Mouse (Mus musculus): ENCODE measurements around the gene Rad50.
A peak's percentile ranks its signal among the peaks of the same experiment; 100 is the strongest.

The Rad50 gene

GRCm38 (mm10) chr11:53691979-53692378 lies 15.1 kb downstream of the Rad50 start:
- no peak for DNase-seq

- DNase-seq, result no peak
Measured at GRCm38 (mm10) chr11:53682994-53683530, 24.1 kb downstream of the Rad50 start.

DNA sequence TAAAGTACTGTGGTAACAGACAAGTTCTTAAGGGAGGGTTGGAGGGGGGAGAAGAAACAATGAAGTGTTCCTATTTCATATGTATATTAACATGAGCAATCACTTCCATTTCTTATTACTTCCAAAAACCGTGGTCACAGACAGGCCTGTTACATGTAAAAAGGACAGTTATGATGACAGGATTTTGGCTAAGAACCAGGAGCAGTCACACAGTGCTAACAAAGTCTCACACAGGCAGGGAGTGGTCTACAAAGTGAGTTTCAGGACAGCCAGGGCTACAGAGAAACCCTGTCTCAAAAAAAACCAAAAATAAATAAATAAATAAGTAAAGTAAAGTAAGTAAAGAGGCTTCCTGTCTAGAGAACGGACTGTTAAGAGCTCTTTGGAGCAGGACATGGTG lies 24.9 kb downstream of the Rad50 start:
- DNase-seq, result no peak

DNA sequence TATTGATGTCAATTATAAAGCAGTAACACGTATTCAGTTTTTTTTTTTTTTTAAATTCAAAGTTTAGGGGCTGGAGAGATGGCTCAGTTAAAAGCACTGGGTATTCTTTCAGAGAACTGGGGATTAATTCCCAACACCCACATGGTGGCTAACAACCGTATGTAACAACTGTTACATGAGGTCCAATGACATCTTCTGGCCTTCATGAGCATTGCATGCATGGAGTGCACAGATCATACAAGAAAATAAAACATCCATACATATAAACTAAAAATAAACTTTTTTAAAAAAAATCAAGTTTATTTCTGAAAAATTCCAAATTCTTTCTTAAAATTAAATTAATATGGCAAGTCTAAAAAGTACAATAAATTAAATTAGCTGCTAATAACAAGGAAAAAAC lies 25.4 kb downstream of the Rad50 start:
- DNase-seq, result no peak

DNA sequence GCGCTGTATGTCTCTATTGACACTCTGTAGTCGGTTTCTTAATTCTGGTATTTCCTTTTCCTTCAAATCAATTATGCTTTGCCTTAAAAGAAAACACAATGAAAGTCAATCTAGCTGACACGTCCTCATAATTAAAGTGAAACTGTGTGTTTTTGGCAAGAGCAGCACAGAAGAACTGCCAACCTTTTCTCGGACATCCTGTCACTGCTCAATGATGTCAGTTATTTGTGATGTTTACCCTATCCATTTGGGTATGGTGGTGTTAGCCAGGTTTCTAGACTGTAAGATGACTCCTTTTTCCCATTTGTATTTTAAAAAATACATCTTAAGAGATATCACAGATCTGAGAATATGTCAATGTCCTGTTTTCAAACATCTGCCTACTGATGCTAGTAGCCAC lies 27.0 kb downstream of the Rad50 start:
- peak in 1 of 2 experiments; percentile 5 for DNase-seq

GRCm38 (mm10) chr11:53671414-53671813 lies 35.7 kb downstream of the Rad50 start:
- no peak for DNase-seq

DNA sequence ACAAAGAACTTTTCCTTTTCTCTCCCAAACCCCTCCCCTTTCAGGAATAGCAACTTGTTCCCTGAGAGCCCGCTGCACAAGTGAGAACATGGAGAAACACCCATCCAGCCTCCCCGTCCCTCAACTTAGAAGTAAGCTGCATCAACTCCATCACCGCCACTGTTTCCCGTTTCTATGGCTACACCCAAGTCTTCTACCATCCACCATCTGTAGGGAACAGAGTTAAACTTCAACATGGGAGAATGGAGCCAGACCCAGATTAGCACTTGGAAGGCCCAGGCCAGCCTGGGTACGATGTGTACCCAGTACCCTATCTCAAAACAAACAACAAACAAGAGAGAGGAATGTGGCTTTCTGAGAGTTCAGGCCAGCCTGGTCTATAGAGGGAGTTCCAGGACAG lies 43.0 kb downstream of the Rad50 start:
- DNase-seq, result no peak

DNA sequence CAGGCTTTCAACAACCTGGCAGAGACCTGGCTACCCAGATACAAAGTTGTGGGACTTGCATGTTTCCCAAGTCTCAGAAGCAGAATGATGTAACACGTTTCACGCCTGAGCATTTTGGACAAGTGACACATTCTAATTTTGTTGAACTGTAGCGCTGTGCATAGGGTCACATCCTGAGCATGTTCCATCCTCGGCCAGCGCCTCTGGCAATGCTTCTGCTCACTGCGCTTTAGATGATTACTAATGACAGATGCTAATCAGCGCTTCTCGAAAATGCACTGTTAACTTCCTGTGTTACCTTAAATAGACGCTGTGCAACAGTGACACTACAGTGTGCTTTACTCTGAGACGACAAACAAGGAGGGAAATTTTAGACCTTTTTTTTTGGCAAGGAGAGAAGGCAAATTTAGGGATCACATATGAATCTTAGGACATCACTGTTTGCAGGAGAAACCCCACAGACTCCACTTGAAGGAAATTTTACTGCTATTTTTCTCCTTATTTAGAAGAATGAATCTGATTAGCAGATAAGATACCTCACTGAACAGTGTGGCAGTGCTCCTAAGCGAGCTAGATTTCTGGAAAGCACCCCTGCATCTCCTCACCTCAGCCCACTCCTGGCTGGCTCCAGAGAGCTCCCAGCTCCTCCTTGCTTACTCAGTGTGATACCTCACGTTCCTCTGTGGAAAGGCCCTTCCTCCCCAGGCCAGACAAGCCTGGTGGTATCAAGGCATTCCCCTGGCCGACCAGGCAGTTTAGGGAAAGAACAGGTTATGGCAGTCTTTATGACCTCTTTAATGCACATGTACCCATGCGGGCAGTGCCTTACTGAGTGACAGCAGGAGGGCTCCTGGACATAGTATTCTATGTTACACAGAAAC lies 44.1 kb downstream of the Rad50 start:
- no peak for DNase-seq

- DNase-seq, result no peak
Measured at GRCm38 (mm10) chr11:53657828-53658227, 49.3 kb downstream of the Rad50 start.

- no peak for DNase-seq
Measured at GRCm38 (mm10) chr11:53657381-53657780, 49.7 kb downstream of the Rad50 start.

DNA sequence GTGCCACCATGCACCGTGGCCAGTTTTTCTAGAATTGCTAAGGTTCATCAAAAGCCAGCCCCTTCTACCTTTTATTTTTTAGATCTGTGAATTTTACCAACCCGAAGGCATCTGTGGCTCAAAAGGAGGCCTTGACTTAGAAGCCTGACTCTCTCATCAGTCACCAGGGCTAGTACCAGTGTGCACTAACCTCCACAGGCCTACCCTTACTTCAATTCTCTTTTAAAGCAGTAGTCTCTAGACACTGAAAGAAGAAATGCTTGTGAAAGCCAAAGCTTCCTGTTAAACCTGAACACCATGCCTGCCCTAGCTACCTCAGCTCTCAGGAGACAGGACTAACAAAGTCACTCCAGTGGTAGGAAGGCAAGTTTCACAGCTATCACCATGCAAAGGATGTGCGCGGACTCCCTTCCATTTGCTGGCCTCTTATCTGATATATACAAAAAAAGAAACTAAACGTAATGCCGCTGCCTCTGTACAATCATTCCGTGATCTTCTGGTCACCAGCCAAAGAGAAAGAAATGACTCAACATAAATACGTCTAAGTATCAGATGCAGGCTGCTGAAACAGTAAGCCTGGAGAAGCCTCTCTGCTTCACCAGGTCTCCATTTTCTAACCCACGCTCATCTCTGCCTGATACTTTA lies 50.4 kb downstream of the Rad50 start:
- DNase-seq, result no peak

DNA sequence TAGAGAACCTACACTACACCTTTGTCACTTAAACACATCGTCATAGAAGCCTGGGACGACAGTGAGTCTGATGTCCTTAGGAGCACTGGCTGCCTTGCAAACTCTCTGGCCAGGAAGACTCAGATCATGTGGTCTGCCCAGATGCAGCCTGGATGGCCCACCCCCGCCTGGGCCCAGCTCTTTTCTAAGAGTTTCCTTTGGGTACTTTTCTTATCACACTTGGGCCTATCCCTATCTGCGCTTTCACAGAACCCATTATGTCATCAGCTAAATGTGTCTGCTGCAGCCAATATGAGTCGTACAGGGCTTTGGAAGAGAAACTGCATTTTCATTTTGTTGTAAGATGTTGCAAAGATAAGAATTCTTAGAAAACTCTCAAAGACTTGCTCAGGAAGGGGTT lies 52.1 kb downstream of the Rad50 start:
- DNase-seq, result no peak

GRCm38 (mm10) chr11:53652427-53652826 lies 54.7 kb downstream of the Rad50 start:
- DNase-seq, result no peak

DNA sequence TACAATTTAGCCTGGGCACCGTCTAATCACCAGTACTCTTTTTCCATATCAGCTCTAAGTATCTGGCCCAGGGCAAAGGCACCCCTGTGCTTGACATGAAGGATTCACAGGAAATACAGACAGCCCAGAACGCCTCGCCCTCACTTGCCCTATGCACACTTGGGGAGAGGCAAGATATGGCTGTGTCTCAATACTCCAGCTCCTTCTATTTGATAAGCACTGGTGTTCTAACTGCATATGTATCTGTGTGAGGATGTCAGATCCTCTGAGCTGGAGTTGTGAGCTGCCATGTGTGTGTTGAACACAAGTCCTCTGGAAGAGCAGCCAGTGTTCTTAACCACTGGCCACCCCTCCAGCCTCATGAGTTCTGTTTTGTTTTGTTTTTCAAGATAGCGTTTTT lies 55.7 kb downstream of the Rad50 start:
- DNase-seq, result no peak

- no peak for DNase-seq
Measured at GRCm38 (mm10) chr11:53644017-53644416, 63.1 kb downstream of the Rad50 start.

DNA sequence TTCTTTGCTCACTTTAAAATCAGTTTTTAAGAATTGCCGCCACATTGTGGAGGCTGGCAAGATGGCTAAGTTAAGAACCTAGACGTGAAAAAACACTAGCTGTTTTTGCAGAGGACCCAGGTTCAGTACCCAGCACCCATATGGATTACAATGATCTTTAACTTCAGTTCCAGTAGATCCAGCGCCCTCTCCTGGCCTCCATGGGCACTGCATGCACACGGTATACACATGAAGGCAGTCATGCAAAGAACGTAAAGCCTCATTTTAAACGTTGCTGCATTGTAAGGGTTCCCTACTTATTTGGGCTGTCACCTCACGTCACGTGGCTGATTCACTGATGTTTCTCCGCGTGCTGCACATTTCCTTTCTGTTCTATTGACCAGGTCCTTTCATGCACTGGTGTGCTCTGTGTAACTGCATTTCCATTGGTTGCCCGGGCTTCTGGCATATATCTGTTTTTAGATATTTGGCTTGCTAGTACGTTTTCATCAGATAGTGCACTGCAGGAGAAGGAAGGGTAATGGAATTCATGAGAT lies 64.3 kb downstream of the Rad50 start:
- DNase-seq, result peak in 1 of 2 experiments; percentile 4

GRCm38 (mm10) chr11:53637803-53638260 lies 69.3 kb downstream of the Rad50 start:
- no peak for DNase-seq

DNA sequence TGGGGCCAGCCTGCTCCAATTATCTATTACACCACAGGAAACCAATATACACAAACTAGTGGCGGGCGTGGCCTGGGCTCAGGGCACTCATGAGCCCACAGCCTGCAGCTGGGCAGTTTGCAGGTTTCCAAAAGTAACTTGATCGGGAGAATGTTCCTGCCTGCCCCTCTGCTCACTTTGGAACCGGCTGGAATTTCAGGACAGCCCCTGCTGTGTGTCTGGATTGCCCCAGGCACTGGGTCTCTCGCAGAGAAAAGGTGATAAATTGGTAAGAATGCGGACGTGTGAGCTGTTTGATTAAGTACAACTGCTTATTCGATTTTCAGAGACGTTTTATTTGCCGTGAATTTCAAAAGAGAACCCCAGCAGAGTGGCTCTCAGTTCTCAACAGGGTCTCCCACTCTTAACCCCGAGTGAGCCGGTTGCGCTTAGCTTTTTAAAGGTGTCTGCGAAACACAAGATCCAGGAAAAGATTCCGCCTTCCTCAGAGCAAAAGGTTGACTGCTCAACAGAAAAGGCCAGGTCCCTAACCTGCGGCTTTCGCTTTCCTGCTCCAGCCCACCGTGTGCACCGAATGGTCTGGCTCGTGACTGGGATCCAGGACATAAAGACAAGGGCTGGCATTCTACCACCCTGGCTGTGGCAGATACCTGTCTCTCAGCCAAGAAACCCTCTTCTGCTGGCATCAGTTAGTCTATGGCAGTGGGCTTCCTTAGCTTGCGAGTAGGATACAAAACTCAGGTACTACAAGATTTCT lies 69.9 kb downstream of the Rad50 start:
- DNase-seq, result no peak

GRCm38 (mm10) chr11:53636183-53636646 lies 70.9 kb downstream of the Rad50 start:
- no peak for DNase-seq

- DNase-seq, result no peak
Measured at GRCm38 (mm10) chr11:53635590-53636182, 71.4 kb downstream of the Rad50 start.

- no peak for DNase-seq
Measured at GRCm38 (mm10) chr11:53634556-53634955, 72.6 kb downstream of the Rad50 start, which contains the start of gene Il13. TSS of gene Il13 (minus strand) at chr11:53634702.

GRCm38 (mm10) chr11:53633644-53634043 lies 73.5 kb downstream of the Rad50 start:
- DNase-seq, result no peak

All from kidney, adult 8-10 months (tissue).